Mouse (Mus musculus) urinary bladder, adult 2 months (tissue): Measurements from ENCODE around the gene Phospho2. TPM values are rescaled to one million over a fixed set of nuclear protein-coding genes. Genes with fewer than 3 reads are reported as not detected.

ENCODE experiments used
- DNase-seq: peaks from one replicate; pipeline ENCODE4 v3.0.0; 2022; ENCODE audit warnings: low spot score
- polyA plus RNA-seq: library from polyadenylated mRNA; depleted of rRNA; stranded (reverse); fragments of >200 nt; gene quantifications from 2 replicates; pipeline ENCODE4 v1.2.3, GENCODE M21; 2012; rRNA removed

Gene Phospho2
- polyA plus RNA-seq, 1 experiment, result 20.7 TPM

DNA sequence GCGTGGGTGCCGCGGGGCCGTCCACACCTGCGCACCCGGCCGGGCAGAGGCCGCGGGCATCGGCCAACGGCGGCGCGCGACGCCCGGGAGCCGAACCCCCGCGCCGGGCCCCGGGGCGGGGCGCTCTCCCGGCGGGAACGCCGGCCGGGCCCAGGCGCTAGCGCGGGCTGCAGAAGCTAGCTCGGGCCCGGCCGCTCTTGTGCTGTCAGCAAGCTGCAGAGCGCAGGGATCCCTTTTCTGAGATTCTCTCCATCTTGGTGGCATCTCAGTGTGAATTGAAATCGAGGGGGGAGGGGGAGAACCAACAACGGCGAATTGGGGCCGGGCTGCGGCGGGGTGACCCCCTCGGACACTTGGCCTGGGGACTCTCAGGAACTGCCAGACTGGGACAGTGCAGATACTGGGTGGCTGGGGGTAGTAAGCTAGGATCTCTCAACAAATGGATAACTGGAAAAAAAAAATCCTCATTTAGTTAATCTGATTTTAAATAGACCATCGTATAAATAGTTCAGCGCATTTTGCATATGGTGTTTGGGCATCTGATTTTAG is 33.8 kb downstream of the Phospho2 start:
- no peak for DNase-seq

DNA sequence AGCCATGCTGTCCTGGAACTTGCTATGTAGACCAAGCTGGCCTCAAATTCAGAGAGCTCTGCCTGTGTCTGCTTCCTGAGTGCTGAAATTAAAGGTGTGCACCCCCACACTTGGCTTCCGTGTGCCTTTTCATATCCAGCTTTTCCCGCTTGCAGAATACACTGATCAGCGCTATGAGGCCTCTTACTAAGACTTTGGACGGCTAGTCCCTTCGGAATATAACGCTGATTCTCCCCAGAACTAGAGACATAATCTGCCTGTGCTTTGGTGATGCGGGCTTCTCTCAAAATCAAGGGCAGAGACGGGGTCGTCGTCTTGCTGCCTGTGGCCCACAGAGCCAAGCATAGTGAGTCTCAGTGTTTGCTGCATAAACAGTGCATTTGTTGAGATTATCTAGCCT is 36.5 kb downstream of the Phospho2 start:
- no peak for DNase-seq

GRCm38 (mm10) chr2:69826380-69826779 is 37.0 kb downstream of the Phospho2 start:
- DNase-seq, result no peak

- no peak for DNase-seq
These were observed 38.6 kb downstream of the Phospho2 start for GRCm38 (mm10) chr2:69828031-69828430.

DNA sequence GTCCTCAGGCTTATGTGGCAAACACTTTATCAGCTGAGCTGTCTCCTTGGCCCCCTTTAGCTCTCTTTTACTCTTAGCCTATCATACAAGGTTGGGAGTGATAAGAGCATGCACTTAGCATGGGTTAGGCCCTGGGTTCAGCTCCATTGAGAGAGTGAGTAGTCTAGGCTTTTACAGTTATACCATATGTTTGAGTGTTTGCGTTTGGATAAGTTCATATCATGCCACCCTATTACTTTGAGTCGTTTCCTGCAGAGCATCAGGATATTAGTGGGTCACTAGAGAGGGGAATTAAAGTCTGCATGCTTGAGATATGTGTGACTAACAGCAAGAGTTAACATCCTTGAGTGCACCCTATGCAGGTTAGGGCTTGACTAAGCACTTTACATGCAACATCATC is 40.3 kb downstream of the Phospho2 start:
- DNase-seq, result no peak

GRCm38 (mm10) chr2:69830116-69830515 is 40.7 kb downstream of the Phospho2 start:
- DNase-seq, result no peak

DNA sequence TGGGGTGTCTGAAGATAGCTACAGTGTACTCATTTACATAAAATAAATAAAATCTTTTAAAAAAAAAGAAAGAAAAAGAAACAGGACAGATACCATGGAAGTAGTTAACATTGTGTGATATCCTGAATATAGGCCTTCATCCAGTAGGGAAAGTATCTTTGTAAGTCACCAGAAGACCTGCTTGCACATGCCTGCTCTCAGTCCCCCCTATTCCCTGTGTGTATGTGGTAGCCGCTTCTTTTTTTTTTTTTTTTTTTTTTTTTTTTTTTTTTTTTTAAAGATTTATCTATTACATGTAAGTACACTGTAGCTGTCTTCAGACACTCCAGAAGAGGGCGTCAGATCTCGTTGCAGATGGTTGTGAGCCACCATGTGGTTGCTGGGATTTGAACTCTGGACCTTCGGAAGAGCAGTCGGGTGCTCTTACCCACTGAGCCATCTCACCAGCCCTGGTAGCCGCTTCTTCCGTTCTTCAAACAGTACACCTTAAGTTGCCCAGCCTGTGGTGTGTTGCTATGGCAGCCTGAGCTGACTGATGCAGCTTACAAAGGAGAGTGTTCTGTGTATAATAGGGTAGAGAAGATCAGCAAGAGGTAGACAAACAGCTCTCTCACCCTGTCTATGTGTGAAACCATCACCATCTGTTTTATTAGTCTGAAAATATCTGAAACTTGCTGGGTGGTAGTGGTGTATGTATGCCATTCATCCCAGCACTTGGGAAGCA is 48.0 kb downstream of the Phospho2 start:
- no peak for DNase-seq

- DNase-seq, result no peak
These were observed 48.6 kb downstream of the Phospho2 start for GRCm38 (mm10) chr2:69837996-69838395.

DNA sequence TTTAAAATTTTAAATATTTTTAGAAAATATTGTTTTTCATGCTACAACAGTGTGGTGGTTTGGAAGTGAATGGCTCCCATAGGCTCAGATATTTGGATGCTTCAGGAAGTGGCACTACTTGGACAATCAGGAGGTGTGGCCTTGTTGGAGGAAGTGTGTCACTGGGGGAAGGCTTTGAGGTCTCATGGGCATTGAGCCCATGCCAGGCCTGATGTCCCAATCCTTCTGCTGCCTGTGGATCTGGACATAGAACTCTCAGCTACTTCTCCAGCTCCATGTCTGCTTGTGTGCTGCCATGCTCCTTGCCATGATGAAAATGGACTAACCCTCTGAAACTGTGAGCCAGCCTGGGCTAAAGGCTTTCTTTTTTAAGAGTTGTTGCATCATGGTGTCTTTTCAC is 49.3 kb downstream of the Phospho2 start:
- no peak for DNase-seq

DNA sequence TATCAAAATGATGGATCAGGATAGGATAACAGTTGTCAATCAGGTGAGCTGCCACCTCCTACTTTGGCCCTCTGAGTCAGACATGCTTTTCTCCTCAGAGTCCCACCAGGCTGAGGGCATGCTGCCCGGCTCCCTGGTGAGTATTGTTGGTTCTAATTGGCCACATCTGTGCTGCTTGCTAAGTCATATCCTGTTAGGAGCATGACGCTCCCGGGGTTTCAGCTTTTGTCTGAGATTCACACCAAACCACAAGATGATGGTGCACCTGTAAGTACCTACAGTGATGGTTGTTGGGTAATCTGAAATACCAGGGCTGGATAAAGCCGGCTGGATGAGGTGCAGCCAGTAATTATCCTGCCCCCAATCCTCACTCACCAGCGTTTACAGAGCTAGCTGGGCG is 50.8 kb downstream of the Phospho2 start:
- DNase-seq, result no peak

DNA sequence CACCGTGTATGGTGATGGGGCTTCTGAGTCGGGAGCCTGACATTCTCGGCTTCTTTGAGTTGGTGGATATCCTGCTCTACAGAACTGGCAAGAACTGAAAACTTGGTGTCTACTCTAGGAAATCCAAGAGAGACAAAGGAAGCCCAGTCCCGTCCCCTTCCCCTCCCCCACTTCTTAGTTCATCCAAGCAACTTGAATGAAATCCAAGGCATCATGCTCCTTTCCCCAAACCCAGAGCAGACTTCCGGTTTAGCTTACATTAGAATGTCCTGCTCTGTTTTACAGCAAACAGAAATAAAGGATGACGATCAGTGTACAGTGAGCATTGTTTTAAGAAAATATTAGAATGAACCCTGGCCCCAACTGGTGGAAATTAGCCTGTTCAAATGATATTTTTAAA is 59.8 kb downstream of the Phospho2 start:
- no peak for DNase-seq

Other genes with a start within 250 kb of the Phospho2 start
- 0.19 and 0.22 TPM in 2 replicates for gene Lrp2, start 203.6 kb upstream of the Phospho2 start, polyA plus RNA-seq
- gene Bbs5, start 142.5 kb upstream of the Phospho2 start, polyA plus RNA-seq, result 10.5 and 17.2 TPM in 2 replicates
- 0.56 and 0.65 TPM in 2 replicates for gene Klhl41, start 119.5 kb upstream of the Phospho2 start, polyA plus RNA-seq
- 8.9 and 9.4 TPM in 2 replicates for gene Fastkd1, start 76.1 kb upstream of the Phospho2 start, polyA plus RNA-seq
- gene Ppig, start 67.1 kb upstream of the Phospho2 start, polyA plus RNA-seq, result 16.5 and 19.6 TPM in 2 replicates
- gene Ccdc173, start within 50 bp of the Phospho2 start, polyA plus RNA-seq, result 2.5 and 3.3 TPM in 2 replicates
- 40.5 and 48.5 TPM in 2 replicates for gene Klhl23, start 32.3 kb downstream of the Phospho2 start, polyA plus RNA-seq
- 103 and 105 TPM in 2 replicates for gene Ssb, start 71.9 kb downstream of the Phospho2 start, polyA plus RNA-seq
- 17.2 and 17.5 TPM in 2 replicates for gene Mettl5, start 96.0 kb downstream of the Phospho2 start, polyA plus RNA-seq
- 34.6 and 37.0 TPM in 2 replicates for gene Ubr3, start 107.6 kb downstream of the Phospho2 start, polyA plus RNA-seq
- gene Myo3b, start 249.5 kb downstream of the Phospho2 start, polyA plus RNA-seq, result 0.14 and 0.16 TPM in 2 replicates